Mouse (Mus musculus) lung, postnatal 0 days (tissue): ENCODE measurements at regions not wholly inside any gene's neighbourhood (a gene's known extent, or its start where the extent isn't known, plus 50 kb on each side); places are given as distances from the start of the nearest gene placed in this dataset.

Source experiments
- CTCF ChIP-seq: IDR thresholded peaks from 2 replicates; pipeline ENCODE4 v1.5.1; 2016; ENCODE audit warnings: antibody characterized with exemption, mild to moderate bottlenecking
- EP300 ChIP-seq: IDR thresholded peaks from 2 replicates; pipeline ENCODE4 v1.6.1; 2016; ENCODE audit warnings: antibody characterized with exemption, mild to moderate bottlenecking, control low read depth

DNA sequence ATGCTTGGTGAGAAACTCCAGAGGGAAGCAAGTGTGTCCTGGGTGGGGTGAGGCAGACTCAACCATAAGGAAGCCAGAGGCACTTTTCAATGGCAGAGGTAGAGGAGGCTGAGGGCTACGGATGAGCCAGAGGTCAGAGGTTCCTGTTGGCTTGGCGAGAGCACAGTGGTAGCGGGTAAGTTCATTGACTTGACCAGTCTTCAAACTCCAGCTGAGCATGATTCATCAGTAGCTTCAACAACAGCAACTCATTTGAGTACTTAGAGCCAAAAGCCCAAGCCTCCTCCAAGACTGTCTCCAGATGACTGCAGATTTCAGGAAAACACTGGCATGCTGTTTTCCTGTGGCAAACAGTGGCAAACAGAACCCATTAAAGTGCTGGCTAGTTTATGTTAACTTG, 65.8 kb upstream of the Tspan2 start:
- TF ChIP-seq CTCF (no peak), EP300 (no peak)
